Mouse (Mus musculus) liver, adult 2 months (tissue): Measurements from ENCODE around the gene Fcnb. TPM values are rescaled to one million over a fixed set of nuclear protein-coding genes. Genes with fewer than 3 reads are reported as not detected.

Source experiments
- DNase-seq: peaks from one replicate; pipeline ENCODE4 v3.0.0-alpha.2; 2011; ENCODE audit warnings: low read depth, low spot score; ENCODE audit errors: extremely low read depth
- H3K27ac ChIP-seq: fragments of 200-500 bp; replicated peaks from 2 replicates; pipeline ENCODE4 v1.5.1; 2012; ENCODE audit warnings: low read depth, mild to moderate bottlenecking, control low read depth, inconsistent platforms, low read length; ENCODE audit not compliant: insufficient read depth
- H3K27me3 ChIP-seq: fragments of 200-500 bp; 2 replicates; pipeline ENCODE4 v1.6.1; 2012; ENCODE audit warnings: mild to moderate bottlenecking, moderate library complexity, low read length, inconsistent platforms; ENCODE audit not compliant: control insufficient read depth, insufficient read depth
- H3K36me3 ChIP-seq: fragments of 200-500 bp; 2 replicates; pipeline ENCODE4 v1.6.1; 2012; ENCODE audit warnings: low read length, inconsistent platforms; ENCODE audit not compliant: control insufficient read depth, insufficient read depth
- H3K4me1 ChIP-seq: fragments of 200-500 bp; 2 replicates; pipeline ENCODE4 v1.6.1; 2011; ENCODE audit warnings: low read length; ENCODE audit not compliant: control insufficient read depth, insufficient read depth
- H3K4me3 ChIP-seq: fragments of 200-500 bp; 2 replicates; pipeline ENCODE4 v1.5.1; 2011; ENCODE audit warnings: low read depth, mild to moderate bottlenecking, control low read depth, low read length, moderate library complexity; ENCODE audit not compliant: insufficient read depth
- H3K79me2 ChIP-seq: fragments of 200-500 bp; 2 replicates; pipeline ENCODE4 v1.6.1; 2012; ENCODE audit warnings: inconsistent platforms, mild to moderate bottlenecking, low read length, moderate library complexity; ENCODE audit not compliant: control insufficient read depth, insufficient read depth
- H3K9ac ChIP-seq: fragments of 200-500 bp; 2 replicates; pipeline ENCODE4 v1.6.1; 2012; ENCODE audit warnings: low read depth, mild to moderate bottlenecking, control low read depth, inconsistent platforms, low read length
- CTCF ChIP-seq: fragments of 200-500 bp; IDR thresholded peaks from 2 replicates; pipeline ENCODE4 v1.5.1; 2011; ENCODE audit warnings: low read depth, low read length, control low read depth
- POLR2A ChIP-seq: fragments of 200-500 bp; IDR thresholded peaks from 2 replicates; pipeline ENCODE4 v1.6.1; 2011; ENCODE audit warnings: low read length, control low read depth; ENCODE audit not compliant: insufficient read depth; ENCODE audit errors: extremely low read depth
- WGBS: fragments of 180-500 bp; shearing (Covaris S2); methylation state at CpG from one replicate; pipeline ENCODE4 v1.1.7; 2018; 5-methylcytosine and 5-hydroxymethylcytosine counted together
- polyA plus RNA-seq: library from polyadenylated mRNA; depleted of rRNA; stranded (reverse); fragments of >200 nt; gene quantifications from 2 replicates; pipeline ENCODE4 v1.2.3, GENCODE M21; 2012
- total RNA-seq: library from RNA; depleted of rRNA; stranded (reverse); fragments of >200 nt; gene quantifications from 2 replicates; pipeline ENCODE4 v1.2.3, GENCODE M21; 2014

Gene Fcnb
- total and polyA plus RNA-seq, 2 experiments, result not detected

DNA sequence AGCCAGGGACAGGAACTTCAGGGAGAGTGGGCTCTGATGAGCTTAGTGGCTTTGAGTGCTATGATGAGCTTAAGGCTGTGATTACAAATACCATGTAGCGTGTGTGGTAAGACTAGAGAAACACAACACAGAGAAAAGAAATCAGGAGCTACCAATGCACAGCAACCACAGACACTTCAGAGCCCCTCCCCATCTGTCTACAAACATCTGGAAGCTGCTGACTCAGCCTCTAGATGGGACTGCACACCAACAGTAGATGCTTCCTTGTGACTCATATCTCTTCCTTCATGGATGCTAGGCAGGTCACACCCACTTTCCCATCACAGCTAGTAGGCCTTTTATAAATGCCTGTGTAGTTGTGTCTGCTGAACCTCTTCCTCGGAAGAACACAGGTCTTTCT, 17.2 kb upstream of the Fcnb start:
- no peak overlapping the region for H3K27ac ChIP-seq

DNA sequence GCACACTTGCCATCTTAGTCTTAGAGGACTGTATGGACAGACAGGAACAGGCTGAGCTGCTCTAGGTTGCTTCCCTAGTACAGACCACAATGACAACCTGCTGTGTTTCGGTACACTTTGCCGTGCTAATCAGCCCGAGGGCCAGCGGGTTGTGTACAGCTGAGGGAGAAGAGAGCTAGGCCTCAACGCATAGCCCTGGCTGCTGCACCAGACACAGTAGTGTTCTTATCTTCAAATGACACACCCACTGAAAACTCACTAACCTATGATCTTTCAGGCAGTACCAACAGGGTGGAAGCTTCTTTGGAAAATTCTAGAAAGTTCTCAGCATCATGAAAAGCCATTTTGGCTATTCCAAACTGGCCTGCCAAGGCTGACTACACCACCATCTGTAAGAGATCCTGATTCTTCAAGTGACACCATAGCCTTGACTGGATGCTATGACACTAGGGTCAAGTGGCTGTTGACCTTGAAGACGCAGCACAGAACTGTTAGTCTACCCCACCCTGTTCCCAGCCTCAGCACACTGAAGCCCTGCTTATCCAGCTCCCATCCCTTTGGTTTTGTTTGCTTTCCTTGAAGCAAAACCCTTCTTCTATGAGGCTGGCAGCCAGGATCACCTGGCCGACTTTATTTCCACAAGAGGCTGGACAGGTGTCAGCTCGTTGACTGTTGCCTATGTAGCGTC, 16.3 kb upstream of the Fcnb start:
- no peak for DNase-seq
- Histone ChIP-seq H3K79me2 (no peaks in the 10 kb centered on the region), H3K36me3 (no peaks in the 10 kb centered on the region), H3K9ac (no peak overlapping the region), H3K4me1 (no peaks in the 10 kb centered on the region), H3K27ac (no peak overlapping the region), H3K27me3 (no peaks in the 10 kb centered on the region), H3K4me3 (no peak overlapping the region)
- TF ChIP-seq POLR2A (no peak), CTCF (no peak)
- WGBS, result 79% methylated on average over 9 of the region's 9 CpGs

More for the DNA sequence above, 17.2 kb upstream of the Fcnb start:
- Histone ChIP-seq H3K4me3 (no peak overlapping the region), H3K9ac (no peak overlapping the region), H3K79me2 (no peaks in the 10 kb centered on the region), H3K4me1 (no peaks in the 10 kb centered on the region), H3K27me3 (no peaks in the 10 kb centered on the region), H3K36me3 (no peaks in the 10 kb centered on the region)
- TF ChIP-seq POLR2A (no peak), CTCF (no peak)
- no peak for DNase-seq
- 93% methylated on average over 2 of the region's 2 CpGs for WGBS

GRCm38 (mm10) chr2:28098547-28099505, 14.1 kb upstream of the Fcnb start:
- Histone ChIP-seq H3K36me3 (no peaks in the 10 kb centered on the region), H3K79me2 (no peaks in the 10 kb centered on the region), H3K9ac (no peak overlapping the region), H3K4me3 (no peak overlapping the region), H3K27ac (no peak overlapping the region), H3K4me1 (no peaks in the 10 kb centered on the region), H3K27me3 (no peaks in the 10 kb centered on the region)
- no peak for DNase-seq
- no peak for TF ChIP-seq POLR2A
- no peak for TF ChIP-seq CTCF
- WGBS, result 23% methylated on average over 24 of the region's 24 CpGs

GRCm38 (mm10) chr2:28096751-28097309, 12.1 kb upstream of the Fcnb start:
- H3K4me3 ChIP-seq, result no peak overlapping the region
- no peak overlapping the region for H3K27ac ChIP-seq
- H3K27me3 ChIP-seq, result no peaks in the 10 kb centered on the region
- H3K79me2 ChIP-seq, result no peaks in the 10 kb centered on the region
- no peak for DNase-seq
- no peak overlapping the region for H3K9ac ChIP-seq
- TF ChIP-seq CTCF, result no peak
- no peak for TF ChIP-seq POLR2A
- H3K4me1 ChIP-seq, result no peaks in the 10 kb centered on the region
- WGBS, result 76% methylated on average over 6 of the region's 6 CpGs
- no peaks in the 10 kb centered on the region for H3K36me3 ChIP-seq

DNA sequence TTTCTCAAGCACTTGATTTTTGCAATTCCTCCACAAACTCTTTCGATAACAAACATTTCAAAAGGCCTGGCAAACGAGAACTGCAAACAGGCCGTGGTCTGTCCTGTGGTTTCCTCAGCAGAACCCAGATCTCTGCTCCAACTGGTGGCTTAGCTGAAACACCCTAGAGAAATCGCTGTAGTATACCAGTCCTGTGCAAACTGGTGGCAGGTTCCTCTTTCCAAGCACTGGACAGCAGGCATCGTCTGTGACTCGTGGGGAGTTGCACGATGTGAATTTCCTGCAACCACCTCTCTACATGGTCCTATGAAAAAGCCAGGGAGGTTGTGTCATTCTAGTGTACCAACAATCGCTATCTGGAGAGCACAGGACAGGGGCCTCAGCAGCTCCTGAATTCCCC, 7.4 kb upstream of the Fcnb start:
- Histone ChIP-seq H3K79me2 (no peaks in the 10 kb centered on the region), H3K27me3 (no peaks in the 10 kb centered on the region), H3K9ac (no peak overlapping the region), H3K4me1 (no peaks in the 10 kb centered on the region), H3K27ac (no peak overlapping the region), H3K4me3 (no peak overlapping the region), H3K36me3 (no peaks in the 10 kb centered on the region)
- TF ChIP-seq POLR2A (no peak), CTCF (no peak)
- no peak for DNase-seq
- WGBS, result 27% methylated on average over 8 of the region's 8 CpGs
